Mouse (Mus musculus) neural tube, embryonic 13.5 days (tissue): ENCODE measurements around the gene Ubqln3. TPM values are rescaled to one million over a fixed set of nuclear protein-coding genes. Genes with fewer than 3 reads are reported as not detected.

ENCODE experiments used
- ATAC-seq: fragments of 200-750 bp; cut with Nextera tagmentation; 2 replicates; pipeline ENCODE4 v1.8.0; 2017; ENCODE audit warnings: low read depth, mild to moderate bottlenecking, moderate TSS enrichment, moderate library complexity
- H3K27ac ChIP-seq: fragments of 300-500 bp; sonication (generic); replicated peaks from 2 replicates; pipeline ENCODE4 v1.5.1; 2015; ENCODE audit warnings: moderate library complexity, mild to moderate bottlenecking, inconsistent platforms
- H3K27me3 ChIP-seq: fragments of 300-500 bp; sonication (generic); 2 replicates; pipeline ENCODE4 v1.6.1; 2015; ENCODE audit warnings: mild to moderate bottlenecking, inconsistent platforms
- H3K36me3 ChIP-seq: fragments of 300-500 bp; sonication (generic); 2 replicates; pipeline ENCODE4 v1.6.1; 2015; ENCODE audit warnings: mild to moderate bottlenecking, inconsistent platforms
- H3K4me1 ChIP-seq: fragments of 300-500 bp; sonication (generic); replicated peaks from 2 replicates; pipeline ENCODE4 v1.6.1; 2015; ENCODE audit warnings: inconsistent platforms
- H3K4me2 ChIP-seq: fragments of 300-500 bp; sonication (generic); 2 replicates; pipeline ENCODE4 v1.6.1; 2015; ENCODE audit warnings: inconsistent platforms, mild to moderate bottlenecking, moderate library complexity
- H3K4me3 ChIP-seq: fragments of 300-500 bp; sonication (generic); 2 replicates; pipeline ENCODE4 v1.5.1; 2015; ENCODE audit warnings: mild to moderate bottlenecking, inconsistent platforms
- H3K9ac ChIP-seq: fragments of 300-500 bp; sonication (generic); 2 replicates; pipeline ENCODE4 v1.6.1; 2015; ENCODE audit warnings: moderate library complexity, mild to moderate bottlenecking, inconsistent platforms
- H3K9me3 ChIP-seq: fragments of 300-500 bp; sonication (generic); 2 replicates; pipeline ENCODE4 v1.6.1; 2016; ENCODE audit warnings: inconsistent platforms
- WGBS: fragments of 180-500 bp; shearing (Covaris S2); methylation state at CpG from one replicate; pipeline ENCODE4 v1.1.7; 2015; 5-methylcytosine and 5-hydroxymethylcytosine counted together
- polyA plus RNA-seq: library from polyadenylated mRNA; unstranded; fragments of >200 nt; fragmentation: Nextera tagmentation; extraction: Ambion mirVana; gene quantifications from 2 replicates; pipeline ENCODE4 v1.2.1, GENCODE M21; 2015

Ubqln3 gene
- polyA plus RNA-seq, 1 experiment from 2014 or later, result not detected

DNA sequence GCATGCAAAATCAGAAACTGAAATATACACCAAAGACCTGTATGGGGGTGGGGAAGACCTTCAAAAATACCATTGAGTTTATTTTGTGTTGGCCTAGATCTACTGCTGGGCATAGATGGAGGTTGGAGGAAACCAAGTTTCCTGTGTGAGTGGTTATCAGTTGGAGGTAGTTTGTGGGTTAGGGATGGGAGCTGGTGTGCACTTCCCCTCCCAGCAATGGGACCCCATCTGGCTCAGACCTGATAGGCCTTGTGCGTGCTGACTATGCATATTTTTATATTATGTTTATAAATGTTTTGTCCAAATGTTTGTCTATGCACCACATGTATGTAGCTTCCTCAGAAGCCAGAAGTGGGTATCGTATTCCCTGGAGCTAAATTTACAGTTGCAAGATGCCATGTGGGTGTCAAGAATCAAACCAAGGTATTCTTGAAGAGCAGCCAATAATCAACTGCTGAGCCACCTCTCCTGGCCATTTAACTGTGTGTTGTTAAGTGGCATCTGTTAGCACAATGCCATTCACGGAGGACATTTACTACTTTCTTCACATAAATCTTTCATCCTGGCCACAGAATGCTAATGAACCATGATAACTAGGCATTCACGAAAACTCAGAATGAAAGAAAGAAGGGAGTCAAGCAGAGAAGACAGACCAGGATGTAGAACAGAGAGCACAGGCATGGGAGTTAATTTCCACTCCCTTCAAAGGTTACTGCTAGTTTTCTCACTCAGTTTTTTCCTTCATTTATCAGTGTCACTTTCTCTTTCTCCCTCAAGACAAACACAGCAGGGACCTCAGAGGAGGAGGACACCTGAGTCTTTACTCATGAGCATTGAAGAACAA is 38.9 kb downstream of the Ubqln3 start:
- no peak for ATAC-seq
- H3K9ac ChIP-seq, result no peak overlapping the region
- H3K27me3 ChIP-seq, result no peaks in the 10 kb centered on the region
- no peaks in the 10 kb centered on the region for H3K36me3 ChIP-seq
- no peaks in the 10 kb centered on the region for H3K9me3 ChIP-seq
- no peak overlapping the region for H3K27ac ChIP-seq
- H3K4me3 ChIP-seq, result no peak overlapping the region
- H3K4me2 ChIP-seq, result no peak overlapping the region
- H3K4me1 ChIP-seq, result peaks cover 9% of the 10 kb centered on the region
- 19% methylated on average over 4 of the region's 4 CpGs for WGBS

Other genes with a start within 250 kb of the Ubqln3 start
- gene Olfr64, start 248.8 kb downstream of the Ubqln3 start, polyA plus RNA-seq, result not detected in 2 replicates
- not detected in 2 replicates for gene Olfr65, start 239.8 kb downstream of the Ubqln3 start, polyA plus RNA-seq
- gene Olfr631, start 214.5 kb downstream of the Ubqln3 start, polyA plus RNA-seq, result not detected in 2 replicates
- gene Olfr632, start 208.9 kb downstream of the Ubqln3 start, polyA plus RNA-seq, result 0.08 TPM in 1 of 2 replicates, not detected in the other
- gene Olfr633, start 198.8 kb downstream of the Ubqln3 start, polyA plus RNA-seq, result not detected in 2 replicates
- gene Olfr635, start 172.1 kb downstream of the Ubqln3 start, polyA plus RNA-seq, result not detected in 2 replicates
- not detected in 2 replicates for gene Olfr638, start 144.5 kb downstream of the Ubqln3 start, polyA plus RNA-seq
- not detected in 2 replicates for gene Olfr639, start 126.0 kb downstream of the Ubqln3 start, polyA plus RNA-seq
- not detected in 2 replicates for gene Olfr640, start 117.7 kb downstream of the Ubqln3 start, polyA plus RNA-seq
- not detected in 2 replicates for gene Olfr641, start 107.8 kb downstream of the Ubqln3 start, polyA plus RNA-seq
- not detected in 2 replicates for gene Olfr642, start 90.6 kb downstream of the Ubqln3 start, polyA plus RNA-seq
- not detected in 2 replicates for gene 4930516K23Rik, start 81.8 kb downstream of the Ubqln3 start, polyA plus RNA-seq
- gene Olfr644, start 71.4 kb downstream of the Ubqln3 start, polyA plus RNA-seq, result not detected in 2 replicates
- not detected in 2 replicates for gene Olfr645, start 57.8 kb downstream of the Ubqln3 start, polyA plus RNA-seq
- gene Olfr646, start 38.4 kb downstream of the Ubqln3 start, polyA plus RNA-seq, result not detected in 2 replicates
- gene Ubqln5, start 13.5 kb downstream of the Ubqln3 start, polyA plus RNA-seq, result not detected in 2 replicates
- gene Olfr643, start 5.9 kb downstream of the Ubqln3 start, polyA plus RNA-seq, result not detected in 2 replicates
- gene Ubqlnl, start 7.3 kb upstream of the Ubqln3 start, polyA plus RNA-seq, result not detected in 2 replicates
- not detected in 2 replicates for gene Olfm5, start 21.6 kb upstream of the Ubqln3 start, polyA plus RNA-seq
- 0.23 and 0.25 TPM in 2 replicates for gene Olfr648, start 40.1 kb upstream of the Ubqln3 start, polyA plus RNA-seq
- not detected in 2 replicates for gene Olfr649, start 52.7 kb upstream of the Ubqln3 start, polyA plus RNA-seq
- 0.47 and 0.83 TPM in 2 replicates for gene Trim6, start 75.5 kb upstream of the Ubqln3 start, polyA plus RNA-seq
- gene Trim34a, start 101.2 kb upstream of the Ubqln3 start, polyA plus RNA-seq, result 0.84 TPM in 2 replicates
- 0.08 and 0.14 TPM in 2 replicates for gene Trim5, start 144.8 kb upstream of the Ubqln3 start, polyA plus RNA-seq
- 2.3 and 3.1 TPM in 2 replicates for gene Trim12a, start 172.2 kb upstream of the Ubqln3 start, polyA plus RNA-seq
- gene Trim34b, start 186.2 kb upstream of the Ubqln3 start, polyA plus RNA-seq, result not detected in 2 replicates
- gene Trim12c, start 210.1 kb upstream of the Ubqln3 start, polyA plus RNA-seq, result 1.2 and 1.4 TPM in 2 replicates
- gene Trim30b, start 226.6 kb upstream of the Ubqln3 start, polyA plus RNA-seq, result not detected in 2 replicates